Mouse (Mus musculus) lung, postnatal 0 days (tissue): ENCODE measurements around the gene Pigq. TPM values are rescaled to one million over a fixed set of nuclear protein-coding genes. Genes with fewer than 3 reads are reported as not detected.

ENCODE experiments used
- ATAC-seq: fragments of 200-750 bp; cut with Nextera tagmentation; 2 replicates; pipeline ENCODE4 v1.8.0; 2017; ENCODE audit warnings: moderate library complexity
- DNase-seq: peaks from one replicate; pipeline ENCODE4 v3.0.0-alpha.2; 2016; ENCODE audit warnings: low spot score
- H3K27ac ChIP-seq: fragments of 300-500 bp; sonication (generic); 2 replicates; pipeline ENCODE4 v1.5.1; 2014; ENCODE audit warnings: antibody characterized with exemption, mild to moderate bottlenecking, low read length, mixed read lengths
- H3K27me3 ChIP-seq: fragments of 300-500 bp; sonication (generic); replicated peaks from 2 replicates; pipeline ENCODE4 v1.6.1; 2014; ENCODE audit warnings: low read length, mixed read lengths; ENCODE audit not compliant: insufficient read depth
- H3K36me3 ChIP-seq: fragments of 300-500 bp; sonication (generic); 2 replicates; pipeline ENCODE4 v1.6.1; 2014; ENCODE audit warnings: low read length, mixed read lengths; ENCODE audit not compliant: insufficient read depth
- H3K4me1 ChIP-seq: fragments of 300-500 bp; sonication (generic); 2 replicates; pipeline ENCODE4 v1.6.1; 2014; ENCODE audit warnings: antibody characterized with exemption, low read depth, low read length, mixed read lengths; ENCODE audit not compliant: insufficient read depth
- H3K4me2 ChIP-seq: fragments of 300-500 bp; sonication (generic); replicated peaks from 2 replicates; pipeline ENCODE4 v1.6.1; 2014; ENCODE audit warnings: low read depth, mild to moderate bottlenecking, low read length, moderate library complexity, mixed read lengths
- H3K4me3 ChIP-seq: fragments of 300-500 bp; sonication (generic); 2 replicates; pipeline ENCODE4 v1.5.1; 2014; ENCODE audit warnings: low read depth, low read length
- H3K9ac ChIP-seq: fragments of 300-500 bp; sonication (generic); replicated peaks from 2 replicates; pipeline ENCODE4 v1.6.1; 2014; ENCODE audit warnings: low read depth, mild to moderate bottlenecking
- H3K9me3 ChIP-seq: fragments of 300-500 bp; sonication (generic); 2 replicates; pipeline ENCODE4 v1.6.1; 2016; ENCODE audit warnings: low read length, mixed read lengths
- CTCF ChIP-seq: IDR thresholded peaks from 2 replicates; pipeline ENCODE4 v1.5.1; 2016; ENCODE audit warnings: antibody characterized with exemption, mild to moderate bottlenecking
- EP300 ChIP-seq: IDR thresholded peaks from 2 replicates; pipeline ENCODE4 v1.6.1; 2016; ENCODE audit warnings: antibody characterized with exemption, mild to moderate bottlenecking, control low read depth
- WGBS: fragments of 180-500 bp; shearing (Covaris S2); extraction: QIAGEN DNeasy Blood & Tissue Kit; methylation state at CpG from one replicate; pipeline ENCODE4 v1.1.7; 2014; 5-methylcytosine and 5-hydroxymethylcytosine counted together
- polyA plus RNA-seq: library from polyadenylated mRNA; unstranded; fragments of >200 nt; fragmentation: Nextera tagmentation; extraction: Ambion mirVana; gene quantifications from 2 replicates; pipeline ENCODE4 v1.2.1, GENCODE M21; 2015

Pigq gene
- polyA plus RNA-seq, 1 experiment from 2014 or later: 36.9 TPM

DNA sequence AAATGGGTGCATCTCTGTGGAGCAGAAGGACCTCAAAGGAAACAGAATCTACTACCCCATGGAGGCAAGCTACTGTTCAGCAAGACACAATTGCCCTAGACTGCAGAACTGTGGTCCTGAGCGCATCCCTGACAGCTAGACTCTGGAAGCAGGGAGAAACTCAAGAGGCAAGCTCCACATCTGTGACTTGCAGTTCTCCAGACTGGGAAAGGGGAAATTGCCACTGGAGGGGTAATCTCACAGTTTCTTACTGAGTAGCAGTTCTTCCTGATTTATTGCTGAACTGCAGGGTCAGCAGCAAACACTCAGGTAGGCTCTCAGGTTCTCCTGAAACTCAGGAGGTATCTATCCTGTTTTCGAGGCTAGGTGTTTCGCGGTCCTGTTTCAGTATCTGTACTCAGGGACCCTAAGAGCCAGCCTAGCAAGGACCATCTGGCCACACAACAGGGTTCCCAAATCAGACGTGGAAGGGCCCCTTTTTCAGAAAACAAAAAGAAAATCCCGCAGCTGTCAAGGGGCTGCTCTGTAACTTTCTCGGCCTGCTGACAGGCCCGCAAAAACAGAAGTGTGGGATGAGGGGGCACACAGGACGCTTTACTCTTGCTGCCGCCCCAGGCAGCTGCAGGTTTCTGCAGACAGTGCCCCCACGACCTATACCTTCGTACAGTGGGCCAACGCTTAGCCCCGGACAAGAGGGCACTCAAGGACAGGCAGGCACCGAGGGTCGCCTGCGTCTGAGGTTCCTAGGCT lies 40.0 kb upstream of the Pigq start:
- peak overlapping the region; percentile 85 for H3K9ac ChIP-seq
- H3K4me1 ChIP-seq: peaks cover 14% of the 10 kb centered on the region; the same call in 1 of the 2 replicates
- DNase-seq (no peak), ATAC-seq (no peak)
- H3K9me3 ChIP-seq: no peaks in the 10 kb centered on the region
- no peak for TF ChIP-seq EP300
- no peak for TF ChIP-seq CTCF
- peak overlapping the region; percentile 91 for H3K4me2 ChIP-seq
- H3K27ac ChIP-seq: peak overlapping the region; percentile 89
- peak overlapping the region; percentile 84 for H3K4me3 ChIP-seq
- no peaks in the 10 kb centered on the region for H3K27me3 ChIP-seq
- WGBS: 10% methylated on average over 16 of the region's 17 CpGs
- H3K36me3 ChIP-seq: no peaks in the 10 kb centered on the region

DNA sequence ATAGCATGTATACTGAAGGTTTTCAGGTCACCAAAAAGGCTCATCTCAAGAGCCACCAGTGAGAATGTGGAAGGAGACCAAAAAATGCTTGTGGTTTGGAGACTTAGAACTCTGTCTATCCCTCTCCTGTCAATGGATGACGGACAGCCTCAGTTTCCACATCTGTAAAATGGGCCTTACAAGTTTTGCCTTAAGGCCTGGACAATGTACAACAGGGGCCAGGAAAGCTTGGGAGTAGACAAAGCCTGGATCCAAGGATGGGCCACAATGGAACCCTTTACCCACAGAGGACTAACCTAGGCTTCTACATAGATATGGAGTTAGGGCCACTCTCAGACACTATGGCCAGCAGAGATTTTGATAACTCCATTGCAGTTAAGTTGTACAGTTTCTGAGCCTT lies 39.3 kb upstream of the Pigq start:
- Histone ChIP-seq H3K9ac (no peak overlapping the region), H3K4me2 (peak overlapping the region; percentile 91), H3K4me3 (no peak overlapping the region), H3K36me3 (no peaks in the 10 kb centered on the region), H3K27ac (no peak overlapping the region), H3K4me1 (peaks cover 14% of the 10 kb centered on the region; the same call in 1 of the 2 replicates), H3K27me3 (no peaks in the 10 kb centered on the region), H3K9me3 (no peaks in the 10 kb centered on the region)
- DNase-seq (no peak), ATAC-seq (no peak)
- TF ChIP-seq EP300: no peak
- TF ChIP-seq CTCF: no peak
- WGBS: 97% methylated on average over 1 of the region's 1 CpGs

DNA sequence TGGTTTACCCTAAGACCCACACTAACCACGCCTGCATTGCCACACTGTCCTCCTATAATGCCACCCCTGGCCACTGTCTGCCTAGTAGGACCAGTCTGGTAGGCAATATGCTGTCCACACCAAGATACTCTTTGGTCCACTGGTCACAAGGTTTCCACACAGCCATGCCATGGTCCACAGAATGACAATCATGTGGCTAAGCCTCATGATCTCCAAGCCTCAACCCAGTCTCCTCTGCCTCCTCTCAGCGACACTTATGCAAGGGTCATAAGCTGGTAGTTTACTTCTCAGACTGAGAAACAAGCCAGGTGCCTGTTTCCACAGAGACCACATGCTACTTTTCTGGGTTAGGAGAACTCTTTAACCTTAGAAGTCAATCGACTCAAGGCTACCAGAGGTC lies 38.2 kb upstream of the Pigq start:
- no peak for DNase-seq
- ATAC-seq: no peak
- H3K9me3 ChIP-seq: no peaks in the 10 kb centered on the region
- H3K27ac ChIP-seq: no peak overlapping the region
- H3K4me2 ChIP-seq: no peak overlapping the region
- H3K4me3 ChIP-seq: no peak overlapping the region
- H3K4me1 ChIP-seq: peaks cover 14% of the 10 kb centered on the region; the same call in 1 of the 2 replicates
- no peaks in the 10 kb centered on the region for H3K36me3 ChIP-seq
- no peak overlapping the region for H3K9ac ChIP-seq
- H3K27me3 ChIP-seq: no peaks in the 10 kb centered on the region
- 94% methylated on average over 3 of the region's 3 CpGs for WGBS
- TF ChIP-seq CTCF: no peak
- no peak for TF ChIP-seq EP300

DNA sequence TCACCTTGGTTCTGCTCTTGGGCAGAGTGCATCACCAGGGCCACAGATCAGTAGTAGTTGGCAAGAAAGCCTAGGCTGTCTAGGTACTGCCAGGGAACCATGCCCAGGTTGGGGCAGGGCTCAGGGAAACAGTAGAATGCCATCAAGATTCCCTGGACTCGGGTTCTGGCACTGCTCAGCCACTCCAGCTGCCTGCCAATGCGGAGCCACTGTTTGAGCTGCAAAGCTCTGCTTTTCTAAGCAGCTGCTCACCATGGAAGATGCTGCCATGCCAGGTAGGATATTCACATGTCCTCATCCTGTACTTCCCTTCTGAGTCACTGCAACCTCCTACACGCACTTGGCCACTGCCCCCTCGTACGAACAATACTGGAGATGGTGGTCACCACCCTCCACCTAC lies 36.1 kb upstream of the Pigq start:
- DNase-seq: no peak
- Histone ChIP-seq H3K27me3 (no peaks in the 10 kb centered on the region), H3K36me3 (no peaks in the 10 kb centered on the region), H3K9ac (no peak overlapping the region), H3K27ac (no peak overlapping the region), H3K9me3 (no peaks in the 10 kb centered on the region), H3K4me3 (no peak overlapping the region), H3K4me2 (no peak overlapping the region), H3K4me1 (peaks cover 14% of the 10 kb centered on the region; the same call in 1 of the 2 replicates)
- WGBS: 70% methylated on average over 5 of the region's 5 CpGs
- TF ChIP-seq EP300 (no peak), CTCF (no peak)
- ATAC-seq: no peak

DNA sequence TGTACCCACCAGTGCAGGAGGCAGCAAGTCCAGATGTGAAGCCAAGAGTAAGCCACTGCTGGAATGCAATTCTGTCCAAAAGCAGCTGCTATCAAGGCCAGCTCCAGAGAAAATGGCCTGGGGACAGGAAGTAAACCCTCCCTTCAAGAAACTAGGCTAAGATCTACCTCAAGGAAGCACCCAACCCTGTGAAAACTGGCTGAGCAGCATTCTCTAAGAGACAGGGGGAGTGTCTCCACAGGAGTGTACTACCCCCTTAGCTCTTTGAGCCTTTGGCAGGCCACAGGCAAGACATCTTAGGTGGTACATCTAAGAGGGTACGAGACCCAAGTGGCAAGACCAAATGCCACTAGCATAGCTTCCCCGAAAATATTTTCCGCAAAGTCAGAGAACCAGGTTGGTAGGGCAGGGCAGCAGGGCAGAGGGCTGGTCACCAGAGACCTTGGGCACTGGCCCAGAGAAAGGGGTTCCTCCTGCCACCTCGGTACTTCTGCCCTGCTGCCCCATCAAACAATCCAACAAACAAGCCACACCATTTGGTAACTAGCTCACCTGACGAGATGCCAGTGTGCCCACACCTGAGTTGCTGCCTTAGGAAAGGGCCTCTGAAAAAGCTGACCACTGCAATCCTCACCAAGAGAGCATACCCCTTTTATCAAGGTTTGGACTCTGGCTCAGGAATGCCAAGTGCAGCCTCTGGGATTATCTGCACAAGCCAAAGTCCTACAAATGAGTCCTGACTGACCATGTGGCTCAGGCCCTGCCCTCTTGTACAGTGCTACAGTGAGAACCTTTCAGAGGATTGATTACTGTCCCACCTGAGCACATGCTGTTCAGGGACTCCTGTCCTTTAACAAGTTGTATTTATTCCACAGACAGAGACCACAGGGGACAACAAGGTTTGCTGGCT lies 35.3 kb upstream of the Pigq start:
- Histone ChIP-seq H3K9me3 (no peaks in the 10 kb centered on the region), H3K27ac (peak overlapping the region; percentile 3; the same call in 1 of the 2 replicates), H3K4me3 (no peak overlapping the region), H3K36me3 (no peaks in the 10 kb centered on the region), H3K4me2 (no peak overlapping the region), H3K27me3 (no peaks in the 10 kb centered on the region), H3K9ac (no peak overlapping the region), H3K4me1 (peaks cover 14% of the 10 kb centered on the region; the same call in 1 of the 2 replicates)
- peak; percentile 76 for ATAC-seq
- 65% methylated on average over 5 of the region's 5 CpGs for WGBS
- peak; percentile 48 for DNase-seq
- TF ChIP-seq EP300 (no peak), CTCF (no peak)
